Mouse (Mus musculus) ES-E14 (cell line): ENCODE data around the gene Midn.

Source experiments
- CHD2 ChIP-seq: IDR thresholded peaks from 2 replicates; pipeline ENCODE4 v1.6.1; 2014; ENCODE audit warnings: mild to moderate bottlenecking, low read depth, low read length, inconsistent platforms
- HCFC1 ChIP-seq: IDR thresholded peaks from 2 replicates; pipeline ENCODE4 v1.6.1; 2012; ENCODE audit warnings: low read length, inconsistent platforms, borderline replicate concordance; ENCODE audit not compliant: insufficient read depth
- MAFK ChIP-seq: IDR thresholded peaks from 2 replicates; pipeline ENCODE4 v1.6.1; 2014; ENCODE audit warnings: mild to moderate bottlenecking, low read depth, low read length, inconsistent platforms; ENCODE audit not compliant: insufficient read depth
- ZC3H11A ChIP-seq: IDR thresholded peaks from 2 replicates; pipeline ENCODE4 v1.6.1; 2012; ENCODE audit warnings: low read depth, mild to moderate bottlenecking, inconsistent platforms, low read length, borderline replicate concordance
- ZNF384 ChIP-seq: IDR thresholded peaks from 2 replicates; pipeline ENCODE4 v1.6.1; 2012; ENCODE audit warnings: low read depth, low read length, inconsistent platforms

DNA sequence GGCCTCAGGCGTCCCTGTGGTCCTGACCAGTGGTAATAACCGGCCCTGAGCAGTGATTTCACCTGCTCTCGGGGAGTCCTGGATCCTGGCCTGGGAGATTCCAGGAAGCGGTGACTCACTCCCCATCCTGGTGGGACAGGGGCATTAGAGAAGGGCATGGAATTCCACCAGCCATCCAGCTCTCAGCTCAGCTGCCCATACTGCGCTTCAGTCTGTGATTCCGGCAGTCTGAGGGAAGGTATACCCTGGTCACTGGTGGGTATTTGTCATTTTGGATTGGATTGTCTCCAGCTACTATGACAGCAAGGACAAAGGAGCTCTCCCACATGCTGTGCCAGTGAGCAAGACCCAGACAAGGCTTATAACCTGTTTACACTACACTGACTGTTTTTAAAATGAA is 40.4 kb upstream of the Midn start:
- TF ChIP-seq CHD2 (no peak), HCFC1 (no peak), ZC3H11A (no peak), ZNF384 (no peak), MAFK (no peak)
